Mouse (Mus musculus): ENCODE measurements at regions not wholly inside any gene's neighbourhood (a gene's known extent, or its start where the extent isn't known, plus 50 kb on each side); places are given as distances from the start of the nearest gene placed in this dataset.

DNA sequence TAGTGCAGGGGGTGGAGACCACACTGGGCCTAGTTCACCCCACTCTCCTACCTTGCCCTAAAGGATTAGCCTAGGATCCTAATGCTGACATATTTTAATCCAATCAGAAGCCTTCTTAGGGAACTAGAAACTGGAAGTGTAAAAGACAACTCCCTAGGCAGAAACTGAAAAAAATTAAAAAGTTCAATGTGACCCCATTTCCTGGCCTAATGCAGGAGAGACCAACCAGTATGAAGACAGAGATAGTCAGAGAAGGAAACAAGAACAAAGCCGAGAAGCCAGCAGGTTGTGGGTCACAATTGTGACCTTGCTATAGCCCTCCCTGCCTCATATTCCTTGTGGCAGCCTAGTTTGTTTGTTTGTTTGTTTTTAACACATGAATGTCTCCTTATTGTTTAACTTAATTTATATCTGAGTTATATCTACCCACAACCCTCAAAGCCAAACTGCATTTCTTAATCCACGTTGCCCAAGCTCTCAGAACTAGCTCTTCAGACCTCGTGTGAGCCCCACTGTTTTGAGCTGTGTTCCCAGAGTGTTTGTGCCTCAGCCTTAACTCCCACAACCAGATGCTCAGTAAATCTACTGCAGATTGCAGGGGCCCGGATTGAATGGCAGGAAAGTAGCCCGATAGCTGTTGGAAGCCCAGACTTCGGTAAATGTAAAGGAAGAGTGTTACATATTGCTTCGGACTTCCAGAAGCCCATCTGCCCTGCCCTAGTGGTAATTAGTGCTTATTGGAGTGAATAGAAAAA, 139.0 kb upstream of the Tbl1xr1 start:
- CTCF ChIA-PET = no interaction called here

DNA sequence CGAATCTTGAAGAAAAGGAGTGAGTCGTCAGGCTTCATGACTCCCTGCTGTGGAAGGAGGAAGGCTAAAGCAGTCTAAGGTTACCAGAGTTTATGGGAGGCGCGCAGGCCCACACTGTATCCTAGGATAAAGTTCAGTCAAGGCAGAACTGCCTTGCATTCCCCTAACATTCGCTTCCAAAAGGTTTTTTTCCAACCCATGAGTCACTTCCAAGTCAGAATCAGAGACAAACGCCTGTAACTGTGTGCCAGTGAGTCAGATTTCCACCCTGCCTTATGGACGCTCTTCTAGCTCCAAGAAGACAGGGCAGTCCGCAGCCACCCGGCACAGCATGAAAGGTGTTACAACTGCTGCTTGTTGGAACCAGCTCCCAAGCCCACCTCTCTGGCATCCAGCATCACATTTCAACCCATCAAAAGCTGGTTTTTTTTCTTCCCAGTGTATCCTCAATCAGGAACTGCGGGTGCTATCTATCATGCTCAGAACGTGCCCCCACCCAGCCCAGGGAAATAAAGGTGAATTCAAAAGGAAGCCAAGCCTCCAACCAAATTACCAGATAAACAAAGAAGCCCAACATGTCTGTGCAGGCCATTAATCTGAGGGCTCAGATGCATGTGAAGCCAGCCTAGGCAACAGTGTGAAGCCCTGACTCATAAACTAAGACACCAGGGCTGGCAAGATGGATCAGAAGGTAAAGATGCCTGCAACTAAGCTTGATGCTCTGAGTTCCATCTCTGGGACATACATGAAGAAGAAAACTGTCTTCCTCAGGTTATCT, 138.2 kb upstream of the Tbl1xr1 start:
- CTCF ChIA-PET = no interaction called here

DNA sequence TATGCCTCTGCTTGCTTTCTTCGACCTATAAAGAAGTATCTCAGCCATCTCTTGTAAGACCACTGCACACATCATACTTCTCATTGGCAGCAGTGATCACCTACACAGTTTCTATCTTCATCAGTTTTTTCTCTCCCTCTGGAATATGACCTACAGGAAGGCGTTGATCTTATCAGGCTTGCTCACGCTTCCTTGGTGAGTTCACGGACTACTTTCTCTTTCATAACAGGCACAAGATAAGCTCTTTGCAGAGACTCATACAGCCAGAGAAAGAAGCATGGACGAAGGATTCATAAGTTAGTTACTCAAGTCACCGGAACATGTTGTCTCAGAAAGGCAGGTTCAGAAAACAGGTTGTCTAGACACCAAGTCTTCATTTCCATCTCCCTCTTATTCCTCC, 136.7 kb upstream of the Tbl1xr1 start:
- CTCF ChIA-PET = no interaction called here

DNA sequence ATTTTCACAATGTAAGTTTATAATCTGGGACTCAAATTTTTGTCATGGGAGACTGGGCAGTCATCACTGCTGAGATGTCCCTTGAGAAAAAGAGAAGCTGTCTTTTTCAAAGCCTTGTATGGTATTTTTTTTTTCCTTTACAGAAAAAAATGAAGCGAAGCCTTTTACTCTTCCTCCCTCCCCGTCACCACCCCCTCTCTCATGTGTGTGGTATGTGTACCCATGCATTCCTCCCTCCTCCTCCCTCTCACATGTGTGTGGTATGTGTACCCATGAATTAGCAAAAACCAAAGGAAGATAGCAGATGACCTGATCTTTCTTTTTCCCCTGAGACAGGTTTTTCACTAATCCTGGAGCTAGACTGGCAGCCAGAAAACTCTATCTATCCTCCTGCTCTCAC, 134.9 kb upstream of the Tbl1xr1 start:
- CTCF ChIA-PET = interaction anchor here (0.7 kb wide), 2 partner anchors 133 to 481 kb away, joined by 3 read pairs; no protein-coding TSS in a partner anchor

DNA sequence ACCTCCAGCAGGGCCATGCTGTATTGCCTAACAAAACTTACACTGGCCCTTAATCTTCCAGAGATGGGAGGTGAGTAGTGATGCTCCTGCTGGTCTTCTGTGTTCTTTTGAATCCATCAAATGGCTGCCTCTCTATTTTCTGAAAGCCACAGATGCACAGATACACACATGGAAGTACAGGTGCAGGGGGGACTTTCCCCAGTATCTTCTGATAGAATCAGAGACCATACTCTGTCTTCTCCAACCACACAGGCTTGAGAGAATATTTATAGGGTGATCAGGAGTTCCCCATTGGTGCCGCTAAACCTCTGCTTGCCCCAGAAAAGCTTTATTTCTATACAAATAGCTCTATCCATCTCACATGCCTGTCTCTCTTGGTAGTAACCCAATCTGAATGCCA, 133.5 kb upstream of the Tbl1xr1 start:
- CTCF ChIA-PET = interaction anchor here (0.6 to 1.1 kb wide), 3 partner anchors 9 to 135 kb away, joined by 3 to 7 read pairs (median 4); no protein-coding TSS in a partner anchor

DNA sequence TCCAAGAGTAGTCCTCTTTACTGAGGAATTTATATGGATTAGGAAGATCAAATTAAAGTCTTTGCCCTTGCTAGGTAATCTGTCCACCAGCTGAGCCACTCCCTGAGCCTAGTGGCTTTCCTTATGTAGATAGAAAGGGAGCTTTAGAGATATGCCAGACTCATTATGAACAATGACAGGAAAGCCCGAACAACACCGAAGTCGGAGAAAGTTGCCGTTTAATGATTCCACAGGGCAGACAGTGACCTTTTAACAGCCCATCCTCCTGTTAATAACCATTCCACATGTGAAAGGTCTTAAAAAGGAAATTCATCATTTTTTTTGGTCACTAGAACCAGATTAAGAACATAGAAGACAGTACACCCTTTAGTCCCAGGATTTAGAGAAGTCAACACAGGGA, 130.7 kb upstream of the Tbl1xr1 start:
- CTCF ChIA-PET = no interaction called here

DNA sequence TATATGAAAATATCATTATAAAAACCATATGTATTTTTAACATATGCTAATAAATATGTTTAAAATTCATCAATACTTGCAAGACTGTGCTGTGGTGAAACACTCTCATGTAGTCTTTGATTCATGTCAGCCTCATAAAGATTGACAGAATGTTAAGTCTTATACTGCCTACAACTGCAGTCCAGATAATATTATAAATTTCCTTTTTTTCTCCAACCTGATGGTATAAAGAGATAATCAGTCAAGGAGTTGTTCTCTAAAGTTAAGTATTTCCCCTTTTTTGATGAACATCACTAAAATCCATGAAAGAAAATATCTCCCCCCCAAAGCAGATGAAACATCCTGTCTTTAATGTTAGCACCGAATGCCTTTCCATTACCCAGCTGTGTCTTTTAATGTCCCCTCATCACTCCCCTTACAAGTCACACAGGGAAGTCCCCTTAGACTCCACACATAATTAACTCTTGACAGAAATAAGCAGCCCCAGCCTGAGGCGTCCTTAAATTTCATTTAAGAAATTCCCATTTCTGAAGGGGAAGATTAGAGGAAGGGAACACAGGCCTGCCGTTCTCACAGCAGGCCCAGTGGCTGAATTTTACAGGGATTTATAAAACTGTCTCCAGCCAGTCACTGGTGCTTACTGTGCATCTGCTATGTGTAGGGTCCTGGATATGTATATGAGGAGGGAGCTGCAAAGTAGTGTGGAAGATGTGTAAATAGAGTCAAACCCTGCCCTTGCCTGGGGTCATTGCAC, 129.0 kb upstream of the Tbl1xr1 start:
- CTCF ChIA-PET = no interaction called here

DNA sequence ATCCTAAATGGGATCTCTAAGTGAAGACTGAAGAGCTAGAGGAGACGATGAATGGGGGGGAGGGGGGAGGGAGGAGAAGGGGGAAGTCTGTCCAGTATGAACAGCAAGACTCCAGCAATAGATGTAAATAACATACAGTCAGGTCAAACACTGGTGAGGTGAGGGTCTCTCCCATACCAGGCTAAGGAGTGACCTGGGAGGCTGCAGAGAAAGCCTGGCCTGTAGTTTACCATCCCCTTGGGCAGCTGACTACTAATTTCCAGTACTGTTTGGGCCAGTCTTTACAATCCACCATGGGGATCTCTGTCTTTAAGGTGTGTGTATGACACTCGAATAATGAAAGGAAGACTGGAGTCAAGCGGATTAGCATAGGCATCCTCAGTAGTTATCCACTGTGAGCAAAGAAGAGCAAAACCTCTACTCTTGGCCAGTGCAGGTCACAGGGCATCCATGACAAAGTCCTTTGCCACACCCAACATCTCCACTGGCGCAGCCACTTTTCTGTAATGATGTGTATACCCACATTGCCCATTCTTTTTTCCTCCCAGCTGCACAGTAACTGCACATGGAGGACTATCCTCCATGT, 128.3 kb upstream of the Tbl1xr1 start:
- CTCF ChIA-PET = no interaction called here

DNA sequence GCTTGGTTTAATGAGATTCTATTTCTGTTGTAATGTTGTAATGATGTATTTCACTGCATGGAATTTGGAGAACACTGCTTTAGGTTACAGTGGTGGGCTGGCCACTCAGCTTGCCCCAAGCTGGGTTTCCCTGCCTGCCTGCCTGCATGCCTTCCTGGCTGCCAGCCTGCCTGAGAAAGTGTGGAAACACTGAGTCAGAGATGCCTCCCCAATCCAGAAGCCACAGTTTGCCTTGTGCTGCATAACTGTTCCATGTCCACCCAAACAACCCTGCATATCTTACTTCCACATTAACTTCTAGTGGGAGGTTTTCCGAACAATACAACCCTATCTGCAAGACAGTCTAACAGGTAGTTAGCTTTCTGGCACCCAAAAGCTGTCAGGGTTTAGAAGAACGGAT, 127.0 kb upstream of the Tbl1xr1 start:
- CTCF ChIA-PET = interaction anchor here (0.7 kb wide), 1 partner anchor 12 kb away, joined by 3 read pairs; no protein-coding TSS in a partner anchor

DNA sequence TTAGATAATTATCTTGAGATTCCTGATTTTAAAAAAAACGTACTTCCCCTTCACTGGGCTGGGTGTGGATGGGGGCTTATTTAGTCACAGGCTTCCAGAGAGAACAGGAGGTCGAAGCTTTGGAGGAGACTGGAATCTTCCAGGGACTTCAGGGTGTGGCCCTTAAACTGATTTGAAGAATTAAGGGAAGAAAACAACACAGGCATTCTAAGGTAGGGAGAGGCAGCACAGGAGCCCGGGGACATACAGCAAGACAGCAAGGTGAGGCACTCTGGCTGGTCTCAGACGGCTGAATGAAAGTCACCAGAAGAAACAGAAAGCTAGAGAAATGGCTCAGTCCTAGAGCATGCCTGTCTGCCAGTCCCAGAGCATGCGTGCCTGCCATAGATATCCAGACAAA, 125.9 kb upstream of the Tbl1xr1 start:
- CTCF ChIA-PET = interaction anchor here (0.6 kb wide), 1 partner anchor 60 kb away, joined by 4 read pairs; no protein-coding TSS in a partner anchor

DNA sequence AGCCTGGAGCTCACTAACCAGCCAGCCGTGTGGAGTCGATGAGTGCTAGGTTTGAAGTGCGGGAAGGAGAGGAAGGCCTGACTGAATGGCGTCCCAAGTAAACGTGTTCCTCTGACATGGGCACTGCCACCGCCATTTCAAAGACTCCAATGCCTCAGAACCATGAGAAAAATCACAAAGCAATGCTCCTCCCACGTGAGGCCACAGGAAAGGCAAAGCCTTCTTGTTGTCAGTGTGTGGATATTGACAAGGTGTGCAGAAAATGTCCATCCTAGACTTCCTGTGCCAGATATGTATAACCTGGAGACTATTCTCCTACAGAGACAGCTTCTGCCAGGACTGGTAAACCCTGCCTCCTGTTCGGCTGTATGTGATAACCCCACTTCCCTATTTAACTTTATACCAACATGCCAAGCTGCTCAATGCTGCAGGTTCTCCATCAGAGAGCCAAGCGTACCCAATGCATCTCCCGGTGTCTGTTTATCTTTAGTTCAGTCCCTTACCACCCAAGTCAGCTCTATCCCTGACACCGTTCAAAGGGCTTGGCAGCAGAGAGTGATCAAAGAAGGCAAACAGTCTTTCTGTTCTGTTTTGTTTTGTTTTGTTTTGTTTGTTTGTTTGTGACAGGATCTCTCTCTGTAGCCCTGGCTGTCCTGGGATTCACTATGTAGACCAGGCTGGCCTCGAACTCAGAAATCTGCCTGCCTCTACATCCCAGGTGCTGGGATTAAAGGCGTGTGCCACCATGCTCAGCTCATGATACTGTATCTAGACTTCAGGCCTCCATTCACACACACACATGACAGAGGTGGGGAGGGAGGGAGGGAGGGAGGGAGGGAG, 124.8 kb upstream of the Tbl1xr1 start:
- CTCF ChIA-PET = interaction anchor here (0.9 to 1.4 kb wide), 2 partner anchors 9 kb away, joined by 3 read pairs; no protein-coding TSS in a partner anchor

DNA sequence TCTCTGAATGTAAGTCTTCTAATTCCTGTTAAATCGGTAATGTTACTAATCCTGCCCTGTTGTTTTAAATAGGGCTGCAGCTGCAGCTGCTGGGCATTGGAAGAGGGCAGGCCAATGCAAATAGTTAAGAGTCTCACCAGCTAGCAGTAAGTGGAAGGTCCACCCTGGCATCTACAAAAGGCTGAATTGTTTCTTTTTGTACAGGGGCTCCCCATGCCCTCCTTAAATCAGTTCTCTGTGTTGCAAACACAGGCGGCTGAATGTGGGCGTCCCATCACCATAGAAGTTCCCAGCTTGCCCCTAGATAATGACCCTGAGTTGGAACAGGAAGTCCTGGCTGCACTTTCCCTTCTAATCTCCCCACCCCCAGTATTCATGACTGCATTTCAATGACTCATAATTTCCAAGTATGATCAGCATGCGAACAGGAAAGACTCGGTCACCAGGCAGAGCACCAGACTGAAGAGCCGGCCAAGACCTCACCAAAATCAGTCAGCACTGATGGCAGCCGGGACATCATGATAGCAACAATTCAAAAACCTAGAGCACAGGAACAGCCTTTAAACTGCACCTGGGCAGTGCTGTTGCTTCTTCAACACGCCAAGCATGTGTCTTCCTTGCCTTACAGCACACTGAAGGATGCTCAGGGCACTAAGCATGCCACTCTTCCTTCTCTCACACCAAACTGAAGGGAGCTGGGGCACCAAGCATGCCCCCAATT, 123.6 kb upstream of the Tbl1xr1 start:
- CTCF ChIA-PET = interaction anchor here (1.3 to 1.4 kb wide), 2 partner anchors 10 to 16 kb away, joined by 3 read pairs; no protein-coding TSS in a partner anchor

DNA sequence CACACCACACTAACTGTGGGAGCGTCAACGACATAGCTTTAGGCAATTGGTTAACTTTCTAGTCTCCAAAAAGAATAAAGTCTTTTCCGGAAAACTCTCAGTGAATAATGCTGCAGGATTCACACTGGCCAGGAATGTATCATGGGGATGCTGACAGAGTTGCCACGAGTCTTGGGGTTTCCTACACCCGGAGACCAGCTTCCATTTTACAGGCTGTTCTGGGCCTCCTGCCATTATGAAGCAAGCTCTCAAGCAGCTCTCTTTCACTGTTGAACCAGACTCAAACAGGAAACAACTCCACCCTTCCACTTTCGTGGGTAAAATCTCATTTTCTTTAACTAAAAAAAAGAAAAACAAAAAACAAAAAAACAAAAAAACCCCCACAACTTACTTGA, 123.0 kb upstream of the Tbl1xr1 start:
- CTCF ChIA-PET = interaction anchor here (1.3 kb wide), 1 partner anchor 17 kb away, joined by 3 read pairs; no protein-coding TSS in a partner anchor

DNA sequence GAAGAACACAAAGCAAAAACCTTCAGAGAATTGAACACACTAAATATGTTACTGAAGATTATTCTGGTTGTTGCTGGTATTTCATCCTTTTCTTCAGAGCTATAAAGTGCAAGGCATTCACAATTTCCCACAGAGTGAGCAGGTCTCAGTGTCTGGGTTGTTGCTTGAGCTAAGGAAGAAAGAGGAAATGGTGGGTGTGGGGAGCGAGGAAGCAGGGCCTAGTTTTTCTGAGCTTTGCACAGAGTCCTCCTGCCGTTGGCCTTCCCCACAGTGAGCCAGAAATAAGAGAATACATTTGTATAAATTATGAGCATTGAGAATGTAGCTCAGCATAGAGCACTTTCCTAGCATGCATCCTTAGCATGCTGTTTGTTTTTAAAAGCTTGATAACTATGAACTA, 120.8 kb upstream of the Tbl1xr1 start:
- CTCF ChIA-PET = no interaction called here

DNA sequence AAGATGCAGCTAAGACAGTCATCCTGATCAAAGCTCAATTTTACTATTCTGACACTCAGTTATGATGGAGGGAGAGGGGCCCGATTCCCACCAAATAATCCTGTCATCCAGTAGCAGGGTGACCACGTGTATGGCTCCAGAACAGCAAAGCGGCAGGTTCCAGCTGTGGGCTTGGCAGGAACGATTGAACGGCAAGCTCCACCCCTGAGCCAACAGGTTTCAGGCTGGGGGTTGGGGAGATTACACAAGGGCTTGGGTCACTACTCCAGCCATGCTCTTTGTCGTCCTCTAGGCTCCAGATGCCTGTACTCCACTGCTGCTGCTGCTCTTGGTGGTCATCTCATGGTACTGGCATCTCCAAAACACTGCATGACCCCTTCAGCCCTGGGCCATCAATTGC, 119.3 kb upstream of the Tbl1xr1 start:
- CTCF ChIA-PET = interaction anchor here (1.1 kb wide), 1 partner anchor 30 kb away, joined by 3 read pairs; no protein-coding TSS in a partner anchor

DNA sequence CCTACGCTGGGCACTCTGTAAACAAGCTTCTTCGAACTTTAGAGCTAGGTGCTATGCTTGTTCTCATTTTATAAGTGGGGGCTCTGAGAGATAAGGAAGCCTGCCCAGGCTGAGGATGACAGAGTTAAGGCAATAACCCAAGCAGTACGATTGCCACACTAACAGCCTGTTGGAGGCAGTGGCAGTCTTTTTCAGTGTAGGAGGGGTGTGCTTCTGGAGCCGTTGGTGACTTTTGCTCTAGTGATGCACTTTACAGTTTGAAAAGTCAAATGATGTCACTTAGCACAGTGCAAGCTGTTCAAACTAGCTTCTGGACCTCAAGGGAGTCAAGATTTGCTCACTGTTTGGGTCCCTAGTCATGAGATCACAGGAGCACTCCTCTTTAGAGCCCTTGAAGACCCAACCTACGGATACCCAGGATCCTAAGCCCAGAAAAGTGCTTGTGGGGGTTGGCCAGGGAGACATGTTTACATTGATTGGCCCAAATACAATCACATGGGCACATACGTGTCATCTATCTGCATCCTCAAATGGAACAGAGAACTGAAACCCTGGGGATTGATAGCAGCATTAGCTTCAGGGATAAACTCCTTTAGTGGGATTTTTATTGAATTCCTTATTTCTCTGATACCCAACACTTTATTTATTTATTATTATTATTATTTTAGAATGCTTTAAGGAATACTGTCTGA, 117.7 kb upstream of the Tbl1xr1 start:
- CTCF ChIA-PET = no interaction called here

DNA sequence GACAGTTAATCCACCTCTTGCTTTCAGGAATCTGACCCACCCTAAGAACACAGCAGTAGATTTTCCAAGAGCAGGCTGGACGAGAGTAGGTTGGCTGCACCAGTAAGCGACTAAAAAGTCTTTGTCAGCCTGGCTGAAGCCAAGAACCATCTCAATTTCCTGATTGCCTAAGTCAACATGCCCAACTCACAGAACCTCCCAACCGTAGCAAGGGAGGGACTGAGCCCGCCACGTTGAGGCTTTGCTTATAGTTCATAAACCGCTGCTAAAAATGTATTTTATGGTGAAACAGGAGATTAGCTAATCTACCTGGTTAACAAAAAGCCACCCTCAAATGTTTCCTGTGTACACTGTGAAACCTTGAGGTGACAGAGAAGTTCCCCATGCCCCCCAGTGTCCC, 115.4 kb upstream of the Tbl1xr1 start:
- CTCF ChIA-PET = interaction anchor here (0.5 to 1.5 kb wide), 3 partner anchors 9 to 31 kb away, joined by 3 to 5 read pairs (median 3); no protein-coding TSS in a partner anchor

DNA sequence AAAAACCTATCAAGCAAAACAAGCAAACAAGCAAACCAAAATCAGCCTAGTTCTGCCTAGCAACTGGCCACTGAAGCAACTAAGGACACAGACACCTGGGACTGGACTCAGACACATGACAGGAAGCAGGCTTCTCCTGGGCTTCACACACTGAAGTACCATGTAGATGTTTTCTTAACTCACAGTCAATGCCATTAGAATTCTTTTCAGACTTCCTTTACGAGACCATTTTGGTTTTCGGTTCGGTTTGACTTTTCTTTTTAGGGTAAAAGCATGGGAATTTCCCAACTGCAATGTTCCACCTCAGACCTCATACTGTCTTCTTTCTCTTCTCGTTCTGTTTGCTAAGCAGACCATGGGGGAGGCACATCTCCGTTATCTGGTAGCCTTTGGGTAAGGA, 114.7 kb upstream of the Tbl1xr1 start:
- CTCF ChIA-PET = no interaction called here

DNA sequence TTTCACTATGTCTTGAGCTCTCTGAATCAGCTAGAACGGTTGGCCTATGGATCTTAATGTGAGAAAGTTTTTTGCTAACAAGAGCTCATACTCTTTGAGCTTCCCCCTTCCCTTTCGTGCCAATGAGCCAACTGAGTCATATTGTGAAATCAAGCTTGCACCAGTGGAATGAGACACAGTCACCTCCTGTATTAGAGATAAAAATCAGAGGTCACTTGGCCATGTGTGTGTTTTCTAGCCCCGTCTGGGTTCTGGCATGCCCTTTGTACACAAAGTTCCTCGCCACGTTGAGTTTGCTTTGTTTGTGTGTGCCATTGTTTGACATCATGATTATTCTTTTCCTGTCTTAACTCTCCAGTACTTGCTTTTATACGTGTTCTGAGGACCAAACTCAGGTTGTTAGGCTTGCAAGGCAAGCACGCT, 114.1 kb upstream of the Tbl1xr1 start:
- CTCF ChIA-PET = interaction anchor here (1.0 kb wide), 1 partner anchor 8 kb away, joined by 3 read pairs; no protein-coding TSS in a partner anchor
